Comparison of ENCODE assay signal across 9 mouse cellular contexts in genomic region chr5:35908626-35909443, GRCm38 (mm10). TPM values are rescaled to one million over a fixed set of nuclear protein-coding genes. Genes with fewer than 3 reads are reported as not detected.
DNase-seq lines count a peak whose midpoint lies in the region; ATAC-seq and TF ChIP-seq lines count a peak whose summit lies in the region.
"Had no signal": no experiment of that assay in that cellular context is flagged by ENCODE, and none has a peak within 500 bp of the region (broad histone marks: within the 10 kb centered on the region; RNA-seq: fewer than 3 reads in every experiment).

No protein-coding gene starts in this region.

- peaks cover 38% of the 10 kb centered on the region for H3K4me1 ChIP-seq in hindbrain, postnatal 0 days (ENCODE audit: insufficient read depth, low read length)

- no peaks in the 10 kb centered on the region; the same call in 1 of the 2 replicates for H3K36me3 ChIP-seq in hindbrain, postnatal 0 days (ENCODE audit: insufficient read depth, low read length)

- 0 out of 2 replicates have a peak, but pooled peaks have one; percentile 48 for ATAC-seq in frontal cortex, adult (ENCODE audit: low TSS enrichment)
- ATAC-seq in hindbrain, postnatal 0 days: no peak

- DNase-seq in frontal cortex, postnatal 36 days (ENCODE audit: low spot score in 2 of 2): no peak
- peak; percentile 74 for DNase-seq in fat pad, adult 2 months (ENCODE audit: extremely low read depth, low read depth, low spot score)
- DNase-seq in hindbrain, postnatal 0 days (ENCODE audit: low spot score): no peak
- peak; percentile 32 for DNase-seq in lung, postnatal 14 days
- DNase-seq in c-Kit-positive CD71-positive TER-119-positive erythroid progenitor cells, embryonic 14.5 days (ENCODE audit: low spot score): no peak
- no peak for DNase-seq in cerebellum, adult 8-10 months
- no peak for DNase-seq in ovary, postnatal 36 days (ENCODE audit: low spot score)

- peak overlapping the region; percentile 22; the same call in 1 of the 2 replicates for H3K9ac ChIP-seq in hindbrain, postnatal 0 days (replicated peaks; ENCODE audit: low read length)

- no peaks in the 10 kb centered on the region for H3K27me3 ChIP-seq in hindbrain, postnatal 0 days (ENCODE audit: insufficient read depth, low read length)

- H3K9me3 ChIP-seq in hindbrain, postnatal 0 days (ENCODE audit: low read length): no peaks in the 10 kb centered on the region

- no peak overlapping the region for H3K4me3 ChIP-seq in hindbrain, postnatal 0 days (ENCODE audit: low read length)
- H3K4me3 ChIP-seq: erythroblast, embryonic 14.5 days had no signal

- TF ChIP-seq CTCF in hindbrain, postnatal 0 days (IDR thresholded peaks at IDR 0.05; ENCODE audit: low read depth): no peak

- peak overlapping the region; percentile 82 for H3K27ac ChIP-seq in hindbrain, postnatal 0 days

- 33% methylated on average over 13 of the region's 13 CpGs for WGBS in hindbrain, postnatal 0 days

- peak overlapping the region; percentile 11; the same call in 1 of the 2 replicates for H3K4me2 ChIP-seq in hindbrain, postnatal 0 days (ENCODE audit: low read depth, low read length)

RNA-seq across cellular contexts. Expression of gene Afap1, which starts 15.7 kb away (rescaled TPM):
- total RNA-seq in hindbrain, postnatal 0 days (2014; rRNA removed): 59.7 and 89.4 TPM in 2 replicates
- 38.2 and 43.6 TPM in 2 replicates for polyA plus RNA-seq in hindbrain, postnatal 0 days (2015; fragmentation: Nextera tagmentation; extraction: Ambion mirVana)

Comparison
In these comparisons a context has a peak if more than half of its experiments do, and no peak if none do; other contexts are left out.
1. DNase-seq: peak in fat pad, adult 2 months (single experiment) and lung, postnatal 14 days (single experiment); none in frontal cortex, postnatal 36 days (0 of 2), hindbrain, postnatal 0 days (single experiment), c-Kit-positive CD71-positive TER-119-positive erythroid progenitor cells, embryonic 14.5 days (single experiment), cerebellum, adult 8-10 months (single experiment) and ovary, postnatal 36 days (single experiment).